Mouse (Mus musculus) heart, embryonic 10.5 days (tissue): ENCODE results near the gene Abraxas2. TPM values are rescaled to one million over a fixed set of nuclear protein-coding genes. Genes with fewer than 3 reads are reported as not detected.

Source experiments
- DNase-seq: peaks from one replicate; pipeline ENCODE4 v3.0.0-alpha.2; 2017; ENCODE audit warnings: low spot score
- H3K27ac ChIP-seq: fragments of 300-500 bp; sonication (generic); 2 replicates; pipeline ENCODE4 v1.5.1; 2016; ENCODE audit warnings: mild to moderate bottlenecking
- H3K27me3 ChIP-seq: fragments of 300-500 bp; sonication (generic); 2 replicates; pipeline ENCODE4 v1.6.1; 2016; ENCODE audit warnings: mild to moderate bottlenecking; ENCODE audit not compliant: poor library complexity, insufficient read depth, severe bottlenecking
- H3K36me3 ChIP-seq: fragments of 300-500 bp; sonication (generic); 2 replicates; pipeline ENCODE4 v1.6.1; 2016; ENCODE audit warnings: mild to moderate bottlenecking, moderate library complexity
- H3K4me1 ChIP-seq: fragments of 300-500 bp; sonication (generic); 2 replicates; pipeline ENCODE4 v1.6.1; 2016; ENCODE audit warnings: mild to moderate bottlenecking
- H3K4me3 ChIP-seq: fragments of 300-500 bp; sonication (generic); 2 replicates; pipeline ENCODE4 v1.5.1; 2016; ENCODE audit warnings: mild to moderate bottlenecking, moderate library complexity
- H3K9me3 ChIP-seq: fragments of 300-500 bp; sonication (generic); 2 replicates; pipeline ENCODE4 v1.6.1; 2016; ENCODE audit warnings: mild to moderate bottlenecking, moderate library complexity
- WGBS: fragments of 180-500 bp; shearing (Covaris S2); methylation state at CpG from one replicate; pipeline ENCODE4 v1.1.7; 2016; 5-methylcytosine and 5-hydroxymethylcytosine counted together
- polyA plus RNA-seq: library from polyadenylated mRNA; unstranded; fragments of >200 nt; fragmentation: Nextera tagmentation; extraction: Ambion mirVana; gene quantifications from 2 replicates; pipeline ENCODE4 v1.2.1, GENCODE M21; 2016

Gene Abraxas2
- polyA plus RNA-seq, 1 experiment from 2014 or later: 28.0 TPM

GRCm38 (mm10) chr7:132820692-132821091 lies 38.3 kb upstream of the Abraxas2 start:
- Histone ChIP-seq H3K27ac (no peak overlapping the region), H3K9me3 (no peaks in the 10 kb centered on the region), H3K27me3 (no peaks in the 10 kb centered on the region), H3K4me3 (no peak overlapping the region), H3K4me1 (no peaks in the 10 kb centered on the region), H3K36me3 (peaks cover 12% of the 10 kb centered on the region; the same call in 1 of the 2 replicates)
- DNase-seq: no peak
- WGBS: 79% methylated on average over 3 of the region's 3 CpGs

- Histone ChIP-seq H3K27me3 (no peaks in the 10 kb centered on the region), H3K36me3 (peaks cover 30% of the 10 kb centered on the region), H3K9me3 (no peaks in the 10 kb centered on the region), H3K4me3 (no peak overlapping the region), H3K4me1 (no peaks in the 10 kb centered on the region), H3K27ac (no peak overlapping the region)
- DNase-seq: no peak
These were observed 35.2 kb upstream of the Abraxas2 start for GRCm38 (mm10) chr7:132823832-132824231.

- Histone ChIP-seq H3K27me3 (no peaks in the 10 kb centered on the region), H3K4me1 (no peaks in the 10 kb centered on the region), H3K9me3 (no peaks in the 10 kb centered on the region), H3K36me3 (peaks cover 30% of the 10 kb centered on the region), H3K27ac (no peak overlapping the region), H3K4me3 (no peak overlapping the region)
- no peak for DNase-seq
- WGBS: 18% methylated on average over 1 of the region's 1 CpGs
These were observed 34.5 kb upstream of the Abraxas2 start for GRCm38 (mm10) chr7:132824346-132825022.

GRCm38 (mm10) chr7:132830955-132831354 lies 28.1 kb upstream of the Abraxas2 start:
- H3K27me3 ChIP-seq: no peaks in the 10 kb centered on the region
- no peaks in the 10 kb centered on the region for H3K9me3 ChIP-seq
- no peak overlapping the region for H3K27ac ChIP-seq
- 89% methylated on average over 4 of the region's 4 CpGs for WGBS
- no peaks in the 10 kb centered on the region for H3K4me1 ChIP-seq
- DNase-seq: no peak
- peaks cover 40% of the 10 kb centered on the region for H3K36me3 ChIP-seq
- H3K4me3 ChIP-seq: no peak overlapping the region

GRCm38 (mm10) chr7:132841287-132841686 lies 17.7 kb upstream of the Abraxas2 start:
- peak; percentile 78 for DNase-seq
- Histone ChIP-seq H3K4me3 (no peak overlapping the region), H3K27me3 (no peaks in the 10 kb centered on the region), H3K27ac (no peak overlapping the region), H3K36me3 (peaks cover 15% of the 10 kb centered on the region; the same call in 1 of the 2 replicates), H3K4me1 (peaks cover 4% of the 10 kb centered on the region; the same call in 1 of the 2 replicates), H3K9me3 (no peaks in the 10 kb centered on the region)
- WGBS: 22% methylated on average over 5 of the region's 5 CpGs

GRCm38 (mm10) chr7:132842455-132842854 lies 16.6 kb upstream of the Abraxas2 start:
- no peaks in the 10 kb centered on the region for H3K9me3 ChIP-seq
- H3K4me1 ChIP-seq: peaks cover 4% of the 10 kb centered on the region; the same call in 1 of the 2 replicates
- H3K36me3 ChIP-seq: peaks cover 15% of the 10 kb centered on the region
- no peak overlapping the region for H3K4me3 ChIP-seq
- 96% methylated on average over 1 of the region's 1 CpGs for WGBS
- no peaks in the 10 kb centered on the region for H3K27me3 ChIP-seq
- DNase-seq: no peak
- no peak overlapping the region for H3K27ac ChIP-seq

- Histone ChIP-seq H3K27ac (no peak overlapping the region), H3K4me1 (peaks cover 4% of the 10 kb centered on the region; the same call in 1 of the 2 replicates), H3K36me3 (peaks cover 22% of the 10 kb centered on the region), H3K27me3 (no peaks in the 10 kb centered on the region), H3K9me3 (no peaks in the 10 kb centered on the region), H3K4me3 (no peak overlapping the region)
- DNase-seq: no peak
- 90% methylated on average over 3 of the region's 3 CpGs for WGBS
These were observed 15.9 kb upstream of the Abraxas2 start for GRCm38 (mm10) chr7:132843152-132843551.

- H3K4me1 ChIP-seq: peaks cover 10% of the 10 kb centered on the region
- DNase-seq: peak; percentile 92
- H3K9me3 ChIP-seq: no peaks in the 10 kb centered on the region
- H3K4me3 ChIP-seq: peak within 1 kb of the TSS; percentile 80
- peaks cover 33% of the 10 kb centered on the region for H3K36me3 ChIP-seq
- peak within 1 kb of the TSS; percentile 99 for H3K27ac ChIP-seq
- H3K27me3 ChIP-seq: no peaks in the 10 kb centered on the region
- under 1% methylated on average over 37 of the region's 37 CpGs for WGBS
These were observed 6.7 kb upstream of the Abraxas2 start, which contains the start of gene Eef1akmt2 for GRCm38 (mm10) chr7:132852173-132852844. TSS of gene Eef1akmt2 (minus strand) at chr7:132852673.

- Histone ChIP-seq H3K4me1 (peaks cover 10% of the 10 kb centered on the region), H3K9me3 (no peaks in the 10 kb centered on the region), H3K27me3 (no peaks in the 10 kb centered on the region), H3K36me3 (peaks cover 22% of the 10 kb centered on the region), H3K4me3 (no peak overlapping the region), H3K27ac (no peak overlapping the region)
- DNase-seq: no peak
- 88% methylated on average over 6 of the region's 6 CpGs for WGBS
These were observed 5.7 kb upstream of the Abraxas2 start for GRCm38 (mm10) chr7:132853361-132853760.

GRCm38 (mm10) chr7:132853946-132854345 lies 5.1 kb upstream of the Abraxas2 start:
- H3K4me1 ChIP-seq: peaks cover 10% of the 10 kb centered on the region

GRCm38 (mm10) chr7:132856083-132856482 lies 2.9 kb upstream of the Abraxas2 start:
- Histone ChIP-seq H3K4me3 (no peak overlapping the region), H3K27me3 (no peaks in the 10 kb centered on the region), H3K4me1 (peaks cover 20% of the 10 kb centered on the region), H3K27ac (no peak overlapping the region), H3K36me3 (no peaks in the 10 kb centered on the region), H3K9me3 (no peaks in the 10 kb centered on the region)
- DNase-seq: no peak
- WGBS: 82% methylated on average over 1 of the region's 1 CpGs

More at GRCm38 (mm10) chr7:132853946-132854345, 5.1 kb upstream of the Abraxas2 start:
- H3K27me3 ChIP-seq: no peaks in the 10 kb centered on the region
- no peak overlapping the region for H3K4me3 ChIP-seq
- no peak for DNase-seq
- H3K27ac ChIP-seq: no peak overlapping the region
- no peaks in the 10 kb centered on the region for H3K9me3 ChIP-seq
- WGBS: 62% methylated on average over 4 of the region's 4 CpGs
- peaks cover 17% of the 10 kb centered on the region for H3K36me3 ChIP-seq

- H3K9me3 ChIP-seq: no peaks in the 10 kb centered on the region
- no peaks in the 10 kb centered on the region for H3K27me3 ChIP-seq
- H3K36me3 ChIP-seq: no peaks in the 10 kb centered on the region
- 66% methylated on average over 5 of the region's 5 CpGs for WGBS
- H3K4me1 ChIP-seq: peaks cover 10% of the 10 kb centered on the region
- no peak for DNase-seq
- no peak overlapping the region for H3K27ac ChIP-seq
- no peak overlapping the region for H3K4me3 ChIP-seq
These were observed 899 bp upstream of the Abraxas2 start for GRCm38 (mm10) chr7:132858043-132858608.

GRCm38 (mm10) chr7:132866316-132866715 lies 7.3 kb downstream of the Abraxas2 start:
- Histone ChIP-seq H3K27me3 (no peaks in the 10 kb centered on the region), H3K4me3 (no peak overlapping the region), H3K9me3 (no peaks in the 10 kb centered on the region), H3K36me3 (peaks cover 53% of the 10 kb centered on the region), H3K4me1 (no peaks in the 10 kb centered on the region), H3K27ac (no peak overlapping the region)
- WGBS: 97% methylated on average over 9 of the region's 9 CpGs
- DNase-seq: no peak
